Mouse (Mus musculus) urinary bladder, postnatal 14 days (tissue): ENCODE measurements around the gene Cyb5r3.
"Not testable (repeated sequence)": the region's sequence is repeated elsewhere in the genome, so short reads cannot be mapped to it uniquely, and the experiment has no call there.

ENCODE experiments used
- DNase-seq: peaks from one replicate; pipeline ENCODE4 v3.0.0; 2021; ENCODE audit warnings: low spot score

Gene Cyb5r3

DNA sequence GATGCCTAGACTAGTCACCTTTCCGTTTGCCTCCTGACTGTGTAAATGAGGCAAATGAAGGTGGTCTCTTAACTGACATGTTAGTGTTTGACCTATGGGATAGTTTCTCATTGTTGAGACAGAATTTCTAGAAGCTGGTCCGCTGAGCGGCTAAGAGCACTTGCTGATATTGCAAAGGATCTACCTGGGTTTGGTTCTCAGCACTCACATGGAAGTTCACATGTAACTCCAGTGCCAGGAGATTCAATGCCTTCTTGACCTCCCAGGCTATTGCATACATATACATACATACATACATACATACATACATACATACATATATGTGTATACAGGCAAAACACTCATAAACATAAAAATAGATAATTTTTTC lies 22.3 kb downstream of the Cyb5r3 start:
- no peak for DNase-seq

DNA sequence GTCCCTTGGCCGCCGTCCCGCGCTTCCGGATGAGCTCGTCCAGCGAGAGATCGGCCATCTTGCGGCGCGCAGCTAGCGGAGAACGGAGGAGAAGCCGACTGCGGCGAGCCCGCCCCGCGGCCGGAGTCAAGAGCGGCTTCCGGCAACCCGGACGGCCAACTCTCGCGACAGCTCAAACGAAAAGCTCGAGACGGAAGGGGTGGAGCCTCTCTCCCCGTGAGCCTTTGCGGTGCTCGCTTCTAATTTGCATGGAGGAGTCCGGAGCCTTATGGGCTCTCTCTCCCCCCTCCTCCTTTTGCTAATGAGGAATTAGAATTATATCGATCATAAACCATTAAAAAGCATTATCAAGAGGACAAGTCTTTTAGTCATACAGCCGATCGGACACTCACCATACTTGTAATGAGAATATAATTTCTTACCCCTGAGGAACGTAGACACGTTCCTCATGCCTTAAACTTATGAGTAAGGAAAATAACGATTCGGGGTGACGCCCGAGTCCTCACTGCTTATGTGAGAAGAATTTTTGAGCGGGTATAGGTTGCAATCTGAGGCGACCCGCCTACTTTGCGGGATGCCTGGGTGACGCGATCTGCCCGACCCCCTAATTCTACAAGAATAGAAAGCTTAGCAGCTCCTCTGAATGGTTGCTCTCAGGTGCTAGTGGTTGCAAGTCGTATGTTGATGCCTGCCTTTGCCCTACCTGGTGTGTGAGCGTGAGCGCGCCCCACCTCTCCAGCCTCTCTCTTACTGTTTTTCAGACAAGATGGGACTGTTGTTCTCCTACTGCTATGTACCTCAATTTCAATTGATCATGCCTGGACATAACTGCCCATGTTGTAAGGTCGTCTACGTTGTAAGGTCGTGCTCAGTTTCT lies 23.0 kb downstream of the Cyb5r3 start, which contains the start of gene Poldip3:
Gene Poldip3 (minus strand): TSS at position 189 of the 877 bp plus-strand sequence.
- DNase-seq: peak; percentile 99

DNA sequence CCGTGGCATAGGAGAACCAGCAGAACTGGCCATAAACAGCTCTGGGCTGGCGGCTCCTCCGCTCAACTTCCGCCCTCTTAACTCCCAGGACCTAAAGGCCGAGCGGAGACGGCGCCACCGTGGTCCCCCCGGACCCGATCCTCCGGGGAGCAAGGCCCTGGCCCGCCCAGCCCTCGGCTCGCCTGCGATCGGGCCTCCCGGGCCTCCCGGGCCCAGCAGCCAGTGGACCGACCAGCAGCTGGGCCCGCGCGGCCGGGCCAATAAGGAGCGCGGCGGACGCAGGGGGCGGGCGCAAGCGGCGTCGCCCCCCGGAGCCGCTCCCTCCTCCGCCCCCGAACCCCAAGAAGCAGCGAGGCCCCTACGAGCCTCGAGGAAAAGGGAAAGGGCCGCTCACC lies 23.6 kb downstream of the Cyb5r3 start:
- DNase-seq: no peak

DNA sequence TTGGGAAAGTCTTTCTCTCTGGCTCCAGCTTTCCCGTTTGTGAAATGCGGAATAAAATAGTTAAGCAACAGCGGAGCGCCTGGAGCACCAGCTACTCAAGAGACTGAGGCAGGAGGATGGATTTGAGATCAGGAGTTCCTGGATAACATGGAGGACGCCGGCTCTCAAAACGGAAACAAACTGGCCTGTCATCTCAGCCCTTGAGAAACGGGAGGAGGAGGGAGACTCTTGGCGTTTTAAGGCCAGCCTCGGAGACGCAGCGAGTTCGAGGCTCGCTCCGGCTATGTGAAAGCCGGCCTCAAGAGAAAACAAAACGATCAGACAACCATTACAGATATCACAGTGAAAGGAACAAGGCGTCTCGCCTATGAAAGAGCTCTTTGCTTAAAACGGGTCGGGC lies 24.0 kb downstream of the Cyb5r3 start:
- DNase-seq: no peak

DNA sequence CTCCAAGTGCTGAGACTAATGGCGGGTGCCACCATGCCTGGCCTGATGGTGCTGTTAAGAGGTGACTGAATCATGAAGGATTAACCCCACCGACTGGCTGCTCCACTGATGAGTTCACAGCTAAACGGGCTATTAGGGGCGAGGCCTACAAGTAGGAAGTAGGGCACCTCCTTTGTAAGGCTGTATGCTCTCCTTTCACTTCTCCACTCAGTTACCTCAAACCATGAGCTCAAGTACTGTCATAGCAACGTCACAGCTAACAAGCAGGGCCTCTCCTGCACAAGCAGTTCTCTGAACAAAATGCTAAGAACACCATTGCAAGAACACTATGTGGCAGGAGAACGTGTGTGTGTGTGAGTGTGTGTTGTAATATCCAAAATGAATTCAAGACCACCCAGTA lies 26.9 kb downstream of the Cyb5r3 start:
- DNase-seq: no peak

DNA sequence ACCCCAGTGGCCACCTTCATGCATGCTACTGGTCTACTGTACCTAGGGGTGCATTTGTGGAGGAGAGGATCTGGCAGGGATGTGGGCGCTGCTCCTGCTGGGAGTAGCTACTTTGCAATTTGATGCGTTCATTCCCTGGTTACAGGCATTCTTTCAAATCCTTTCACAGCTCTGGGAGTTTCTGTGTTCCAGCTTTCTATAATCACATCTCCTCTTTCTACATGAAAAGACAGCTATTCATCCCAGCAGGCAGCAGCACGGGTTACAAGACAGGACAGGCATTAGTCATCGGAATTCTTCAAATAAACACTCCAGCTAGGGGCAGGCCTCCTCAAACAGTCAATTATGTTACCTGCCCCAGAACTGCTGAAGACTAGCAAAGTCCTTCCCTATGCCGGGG lies 29.5 kb downstream of the Cyb5r3 start:
- DNase-seq: no peak

DNA sequence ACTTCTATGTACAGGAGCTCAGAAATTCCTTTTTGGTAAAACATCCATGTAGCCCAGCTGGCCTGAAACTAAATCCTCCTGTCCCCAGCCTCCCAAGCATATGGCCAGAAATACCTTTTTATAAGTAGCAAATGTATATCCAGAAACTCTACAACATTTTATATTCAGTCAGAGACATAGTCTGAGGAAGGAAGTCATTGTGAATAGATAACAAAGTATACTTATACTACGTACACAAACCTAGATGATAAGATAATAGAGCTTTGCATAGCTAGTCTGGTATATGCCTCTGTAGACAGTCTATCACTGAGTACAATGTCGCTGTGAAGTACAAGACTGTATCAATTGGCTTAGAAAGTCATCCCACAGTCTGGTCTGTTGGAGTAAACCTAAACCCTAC lies 36.7 kb downstream of the Cyb5r3 start:
- DNase-seq: no peak

DNA sequence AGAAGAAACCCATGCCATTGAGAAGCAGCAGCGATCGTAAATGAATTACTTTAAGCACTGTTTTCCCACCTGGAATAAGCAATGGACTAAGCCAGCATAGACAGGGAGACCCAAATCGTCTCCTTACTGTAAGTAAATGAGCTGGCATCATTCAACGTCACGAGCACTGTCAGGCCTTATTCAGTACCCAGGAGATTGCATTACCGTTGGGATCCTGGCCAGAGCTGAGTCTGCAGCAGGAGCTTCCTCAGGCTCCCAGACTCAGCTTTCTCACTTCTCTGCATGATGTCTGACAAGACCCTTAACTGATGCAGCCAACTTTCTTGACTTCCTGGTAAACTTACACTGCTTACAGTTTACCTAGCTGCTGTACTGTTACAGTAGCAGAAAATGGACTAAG lies 37.7 kb downstream of the Cyb5r3 start:
- no peak for DNase-seq

DNA sequence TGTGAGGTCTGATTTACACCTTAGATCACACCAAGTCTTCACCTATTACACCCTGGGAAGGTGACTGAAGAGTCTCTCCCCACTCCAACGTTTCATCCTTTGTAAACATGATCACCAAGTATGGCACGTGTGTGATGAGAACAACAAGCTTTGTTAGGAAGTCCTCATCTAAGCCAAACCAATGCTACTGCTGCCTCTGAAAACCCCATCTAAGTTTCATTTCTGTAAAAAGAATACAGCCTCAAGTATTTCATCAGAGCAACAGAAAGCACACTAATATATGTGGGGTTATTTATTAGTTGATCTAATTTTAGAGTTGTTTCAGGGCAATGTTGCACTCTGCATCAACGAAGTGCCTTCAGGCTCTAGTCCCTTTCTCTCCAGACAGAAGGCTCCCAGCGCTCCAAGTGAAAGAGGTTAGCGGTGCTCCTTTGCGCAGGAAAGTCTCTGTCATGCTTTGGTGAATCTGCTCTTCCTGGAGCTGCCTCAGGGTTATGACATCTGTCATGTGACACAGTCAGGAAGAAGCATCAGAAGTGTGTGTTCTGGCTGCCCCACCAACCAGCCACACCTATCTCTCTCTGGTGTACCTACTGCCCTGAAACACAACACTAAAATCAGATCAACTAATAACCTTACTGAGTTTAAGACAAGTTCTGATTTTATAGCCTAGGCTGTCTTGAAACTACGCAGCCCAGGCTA lies 42.7 kb downstream of the Cyb5r3 start:
- DNase-seq: no peak

DNA sequence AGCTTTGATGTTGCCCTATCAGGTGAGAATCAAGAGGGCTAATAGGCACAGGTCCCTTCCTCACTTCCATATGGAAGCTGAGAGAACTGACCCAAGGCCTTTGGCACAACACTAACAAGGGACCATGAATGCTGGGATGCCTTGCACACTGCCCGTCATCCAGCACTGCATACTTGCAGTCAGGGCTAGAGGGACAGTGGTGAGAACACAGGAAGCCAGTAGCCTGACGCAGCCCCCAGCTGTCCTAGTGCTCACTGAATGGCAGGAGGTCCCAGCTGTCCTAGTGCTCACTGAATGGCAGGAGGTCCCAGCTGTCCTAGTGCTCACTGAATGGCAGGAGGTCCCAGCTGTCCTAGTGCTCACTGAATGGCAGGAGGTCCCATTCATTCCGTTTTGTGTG lies 45.4 kb downstream of the Cyb5r3 start:
- not testable (repeated sequence) for DNase-seq

DNA sequence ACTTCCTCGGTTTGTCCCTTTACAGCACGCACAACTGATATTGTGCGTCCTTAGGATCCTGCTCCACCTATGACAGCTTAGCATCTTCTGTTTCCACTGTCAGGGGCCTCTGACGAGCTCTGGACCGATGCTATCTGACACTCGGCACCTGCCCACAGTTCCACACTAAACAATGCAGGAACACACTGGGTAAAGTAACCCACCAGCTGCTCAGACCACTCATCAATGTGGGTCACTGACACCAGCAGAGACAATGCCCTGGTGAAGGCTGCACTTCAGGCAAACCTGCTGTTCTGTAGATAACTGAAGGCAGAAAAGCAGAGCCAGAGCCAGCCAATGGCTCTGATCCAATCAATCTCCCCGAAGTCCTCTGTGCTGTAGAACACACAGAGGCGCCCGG lies 45.8 kb downstream of the Cyb5r3 start:
- DNase-seq: no peak

DNA sequence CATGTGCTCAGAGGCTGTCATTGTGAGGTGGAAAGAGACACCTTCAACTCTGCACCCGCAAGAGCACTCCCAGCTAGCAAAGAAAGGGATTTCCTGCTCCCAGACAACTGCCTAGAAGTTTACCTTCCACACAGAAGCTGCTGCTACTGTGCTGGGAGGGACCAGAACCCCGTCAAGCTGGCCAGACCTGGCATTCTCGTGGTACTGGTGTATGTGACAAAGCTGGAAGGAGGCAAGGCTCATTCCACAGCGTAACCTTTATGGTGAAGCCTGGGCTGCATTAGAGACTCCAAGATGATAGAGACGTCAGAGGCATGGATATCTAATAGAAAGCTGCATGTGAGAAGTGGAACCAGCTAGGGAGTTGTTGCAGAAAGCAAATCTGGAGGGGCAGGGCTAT lies 47.8 kb downstream of the Cyb5r3 start:
- DNase-seq: no peak

DNA sequence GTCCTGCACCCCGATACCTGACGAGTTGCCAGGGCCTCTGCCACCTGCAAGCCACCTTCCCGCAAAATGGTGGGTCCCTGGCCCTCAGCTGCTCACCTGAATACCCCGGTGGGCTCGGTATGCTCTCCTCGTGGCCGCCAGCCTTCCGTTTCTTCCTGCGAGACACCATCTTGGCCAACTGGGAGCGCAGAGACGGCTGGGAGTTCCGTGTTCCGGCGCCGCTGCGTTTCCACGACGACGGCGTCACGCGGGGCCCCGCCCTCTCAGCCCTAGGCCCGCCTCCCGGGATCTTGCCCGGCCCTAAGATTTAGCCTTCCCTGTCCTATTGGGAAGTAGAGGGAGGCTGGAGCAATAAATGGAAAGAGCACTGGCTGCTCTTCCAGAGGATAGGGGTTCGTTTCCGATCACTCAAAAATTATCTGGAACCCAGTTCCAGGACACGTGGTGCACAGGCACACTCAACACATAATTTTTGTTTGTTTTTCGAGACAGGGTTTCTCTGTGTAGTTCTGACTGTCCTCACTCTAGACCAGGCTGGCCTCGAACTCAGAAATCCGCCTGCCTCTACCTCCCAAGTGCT lies 49.7 kb downstream of the Cyb5r3 start, which contains the start of gene Rrp7a:
Gene Rrp7a (minus strand): TSS at position 236 of the 580 bp plus-strand sequence.
- peak; percentile 93 for DNase-seq

DNA sequence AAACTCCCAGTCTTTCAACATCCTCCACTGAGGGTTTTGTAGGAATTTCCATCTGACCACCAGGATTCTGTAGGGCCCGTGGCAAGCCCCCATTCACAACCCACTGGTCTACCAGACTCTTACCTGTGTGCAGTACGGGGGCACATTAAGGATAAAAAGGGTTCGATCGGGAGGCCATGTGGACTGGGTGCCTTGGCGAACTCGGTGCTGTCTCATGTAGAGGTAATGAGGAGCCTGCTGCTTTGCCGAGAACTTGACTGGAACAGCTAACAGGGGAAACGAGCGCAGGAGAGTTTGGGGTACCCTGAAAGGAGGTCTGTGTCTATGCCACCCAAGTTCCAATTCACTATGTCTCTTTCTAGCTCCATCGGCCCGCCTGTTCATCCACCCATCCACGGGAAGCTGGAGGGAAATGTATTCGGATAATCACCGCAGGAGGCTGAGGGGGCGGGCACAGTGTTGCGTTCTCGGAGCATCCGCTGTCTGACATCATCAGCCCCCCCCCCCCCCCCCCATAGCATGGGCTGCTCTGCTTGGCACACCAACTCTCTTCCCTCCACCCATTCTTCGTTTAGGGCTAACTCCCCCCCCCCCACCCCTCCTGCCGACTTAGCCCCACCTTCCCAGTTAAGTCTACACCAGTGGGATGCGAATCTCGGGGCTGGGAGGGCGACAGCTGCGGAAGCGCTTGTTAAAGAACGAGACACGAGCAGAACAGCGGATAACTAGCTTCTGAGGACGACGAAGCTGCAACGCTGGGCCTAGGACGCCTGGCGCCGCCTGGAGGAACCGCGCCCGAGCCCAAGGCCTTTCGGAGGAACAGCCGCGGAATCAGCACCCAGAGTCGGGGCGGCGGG lies 50.5 kb downstream of the Cyb5r3 start:
- DNase-seq: peak; percentile 36

DNA sequence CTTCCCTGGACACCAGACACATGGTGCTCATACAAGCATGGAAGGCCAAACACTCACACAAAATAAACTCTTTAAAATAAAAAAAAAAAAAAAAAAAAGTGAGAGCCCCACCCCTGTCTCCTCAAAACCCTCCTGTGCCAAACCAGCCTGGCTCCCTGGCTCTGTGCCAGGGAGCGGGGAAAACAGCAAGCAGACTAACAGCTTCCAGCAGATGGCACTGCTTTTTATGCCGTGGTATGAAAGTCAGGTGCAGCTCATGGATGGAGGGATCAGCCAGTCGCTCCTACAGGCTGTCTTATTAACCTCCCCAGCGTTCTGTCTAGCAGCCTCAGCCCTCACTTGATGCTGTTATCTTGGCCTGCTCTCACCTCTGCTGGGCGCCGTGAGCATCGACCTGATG lies 54.0 kb downstream of the Cyb5r3 start:
- peak; percentile 47 for DNase-seq

DNA sequence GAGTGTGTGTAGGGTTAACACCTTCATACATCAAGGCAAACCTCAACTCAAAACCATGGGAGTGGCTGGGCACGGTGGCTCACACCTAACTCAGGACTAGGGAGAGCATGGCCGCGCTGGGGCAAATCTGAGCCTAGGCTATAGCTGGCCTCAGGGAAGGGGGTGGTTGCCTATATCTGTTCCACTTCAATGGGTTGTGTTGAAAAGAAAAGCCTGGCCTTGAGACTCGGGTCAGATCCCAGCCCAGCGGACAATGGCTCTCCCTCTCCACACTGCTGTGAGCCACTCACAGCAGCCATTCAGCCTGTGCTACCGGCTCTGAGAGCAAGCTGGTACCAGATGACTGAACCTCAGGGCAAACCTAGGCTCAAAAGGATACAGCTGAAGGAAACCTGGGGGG lies 57.3 kb downstream of the Cyb5r3 start:
- no peak for DNase-seq

DNA sequence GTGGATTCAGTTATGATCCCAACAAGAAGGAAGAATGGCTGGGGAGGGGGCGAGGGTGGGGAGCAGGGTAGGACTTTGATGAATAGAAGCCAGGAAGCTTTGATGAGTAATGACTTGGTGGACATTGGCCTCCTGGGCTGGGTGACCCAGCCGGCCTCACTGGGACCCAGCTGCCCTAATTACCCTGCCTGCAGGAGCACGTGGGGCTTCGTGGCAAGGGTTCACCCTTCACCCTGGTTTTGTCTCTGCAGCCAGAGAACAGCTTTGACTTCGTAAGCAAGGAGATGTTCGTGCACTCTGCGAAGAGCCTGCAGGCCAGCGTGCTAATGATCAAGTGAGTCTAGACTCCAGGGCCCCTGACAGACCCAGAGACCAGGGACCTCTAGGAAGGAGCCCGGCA lies 58.3 kb downstream of the Cyb5r3 start:
- DNase-seq: no peak

DNA sequence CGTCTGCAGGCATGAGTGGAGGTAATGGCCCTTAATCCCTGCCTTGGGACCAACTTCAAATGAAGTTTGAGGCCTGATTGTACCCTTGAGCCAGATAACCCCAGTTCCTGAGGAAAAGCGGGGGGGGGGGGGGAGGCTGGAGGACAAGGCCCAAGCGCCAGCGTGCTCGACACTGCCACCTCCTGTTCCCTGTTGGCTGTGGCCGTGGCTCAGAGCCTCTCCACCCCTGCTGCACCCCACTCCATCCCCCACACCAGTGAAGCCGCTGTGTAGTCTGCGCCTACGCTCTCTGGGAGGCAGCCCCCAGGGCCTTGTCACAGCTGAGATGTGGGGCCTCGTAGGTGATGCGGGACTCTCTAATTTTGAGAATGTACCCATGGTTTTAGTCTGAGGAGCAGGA lies 59.5 kb downstream of the Cyb5r3 start:
- DNase-seq: peak; percentile 75

DNA sequence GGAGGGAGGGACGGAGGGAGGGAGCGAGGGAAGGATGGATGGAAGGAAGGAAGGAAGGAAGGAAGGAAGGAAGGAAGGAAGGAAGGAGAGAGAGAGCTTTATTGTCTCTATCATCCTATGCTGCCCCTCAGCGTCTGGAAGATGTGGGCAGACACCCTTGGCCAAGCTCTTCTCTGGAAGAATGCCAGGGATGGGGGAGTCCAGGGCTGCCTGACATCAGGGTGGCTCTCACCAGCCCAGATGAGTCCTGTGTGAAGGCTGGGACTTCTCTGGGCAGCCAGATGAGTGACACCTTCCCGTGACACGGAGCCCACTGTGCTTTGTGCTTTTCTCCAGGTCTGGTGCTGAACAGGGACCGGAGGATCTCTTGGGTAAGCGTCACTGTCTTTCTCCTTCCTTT lies 60.5 kb downstream of the Cyb5r3 start:
- no peak for DNase-seq

DNA sequence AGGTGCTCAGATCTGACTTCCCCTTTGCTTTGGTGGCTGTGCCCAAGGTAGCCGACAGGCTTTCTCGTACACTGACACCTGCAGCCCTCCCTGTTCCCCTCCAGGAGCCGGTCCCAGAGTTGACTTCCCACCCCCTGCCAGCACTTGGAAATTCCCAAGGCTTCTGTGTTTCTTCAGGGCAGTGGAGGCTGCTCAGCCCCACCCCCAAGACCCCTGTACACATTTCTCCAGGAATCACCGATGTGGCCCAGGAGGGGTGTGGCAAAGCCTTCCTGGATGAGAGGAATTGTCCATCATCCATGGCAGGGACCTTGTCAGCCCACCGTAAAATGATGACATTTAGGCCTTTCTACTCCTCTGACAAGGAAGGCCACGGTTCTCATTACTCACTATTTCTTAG lies 61.1 kb downstream of the Cyb5r3 start:
- no peak for DNase-seq

DNA sequence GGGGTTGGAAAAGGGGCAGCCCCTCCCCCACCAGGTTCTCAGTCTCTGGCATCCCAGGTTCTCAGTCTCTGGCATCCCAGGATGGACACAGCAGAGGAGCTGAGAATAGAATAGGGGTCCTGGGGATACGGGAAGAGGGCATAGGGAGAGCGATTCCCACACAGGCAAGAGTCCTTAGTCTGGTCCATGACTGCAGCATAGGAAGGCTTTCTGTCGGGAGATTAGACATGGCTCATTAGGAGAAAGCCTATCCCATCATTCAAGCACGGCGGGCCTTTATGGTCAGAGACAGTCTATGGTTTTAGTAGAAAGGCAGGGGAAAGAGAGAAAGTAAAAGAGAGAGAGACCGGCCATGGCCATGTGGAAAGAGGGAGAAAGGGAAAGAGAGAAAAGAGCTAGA lies 64.6 kb downstream of the Cyb5r3 start:
- no peak for DNase-seq

DNA sequence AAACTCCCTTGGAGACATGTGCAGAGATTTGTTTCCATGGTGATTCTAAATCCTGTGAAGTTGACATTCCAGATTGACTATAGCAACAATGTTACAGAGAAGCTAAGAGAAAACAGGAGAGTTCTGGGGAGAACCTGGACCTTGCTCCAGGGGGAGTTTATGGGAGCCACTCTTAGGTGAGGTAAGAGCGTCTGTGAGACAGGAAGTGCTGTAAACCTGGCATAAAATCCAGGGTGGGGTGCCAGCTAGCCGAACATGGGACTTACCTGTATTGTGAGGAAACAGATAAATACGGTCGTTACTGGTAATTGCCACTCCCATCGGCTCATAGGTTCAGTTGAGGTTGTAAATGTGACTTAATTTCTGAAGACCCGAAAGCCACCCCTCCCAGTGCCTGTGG lies 66.0 kb downstream of the Cyb5r3 start:
- no peak for DNase-seq
